Mouse (Mus musculus) forebrain, embryonic 11.5 days (tissue): ENCODE measurements around the gene Rbfox2. TPM values are rescaled to one million over a fixed set of nuclear protein-coding genes. Genes with fewer than 3 reads are reported as not detected.

ENCODE experiments used
- polyA plus RNA-seq: library from polyadenylated mRNA; unstranded; fragments of >200 nt; fragmentation: Nextera tagmentation; extraction: Ambion mirVana; gene quantifications from 2 replicates; pipeline ENCODE4 v1.2.1, GENCODE M21; 2014

Rbfox2 gene
- polyA plus RNA-seq, 1 experiment from 2014 or later, result 68.2 TPM

Other genes with a start within 250 kb of the Rbfox2 start
- gene Apol7a, start 92.1 kb upstream of the Rbfox2 start, polyA plus RNA-seq, result not detected in 2 replicates
- gene Apol9a, start 104.1 kb upstream of the Rbfox2 start, polyA plus RNA-seq, result not detected in 2 replicates
- gene Apol7b, start 140.5 kb upstream of the Rbfox2 start, polyA plus RNA-seq, result not detected in 2 replicates
- not detected in 2 replicates for gene Apol10a, start 170.0 kb upstream of the Rbfox2 start, polyA plus RNA-seq
- gene Apol11a, start 201.3 kb upstream of the Rbfox2 start, polyA plus RNA-seq, result not detected in 2 replicates
- gene Apol7c, start 226.3 kb upstream of the Rbfox2 start, polyA plus RNA-seq, result not detected in 2 replicates